In genomic region chr9:59751966-59752365, GRCm38 (mm10) we compare ENCODE assay signal across 8 mouse cellular contexts. TPM values are rescaled to one million over a fixed set of nuclear protein-coding genes. Genes with fewer than 3 reads are reported as not detected.
A peak's percentile ranks its signal among the peaks of the same experiment; 100 is the strongest.
DNase-seq lines count a peak whose midpoint lies in the region; ATAC-seq and TF ChIP-seq lines count a peak whose summit lies in the region.

No protein-coding gene starts in this region.

- peak overlapping the region; percentile 97 for H3K4me3 ChIP-seq in lung, adult 2 months (replicated peaks; ENCODE audit: extremely low read depth, low read depth, low read length)
- peak overlapping the region; percentile 91 for H3K4me3 ChIP-seq in embryonic facial prominence, embryonic 10.5 days
- peak overlapping the region; percentile 94 for H3K4me3 ChIP-seq in intestine, embryonic 15.5 days (replicated peaks)
- H3K4me3 ChIP-seq in neural tube, embryonic 12.5 days = peak overlapping the region; percentile 88

- no peak for TF ChIP-seq POLR2A in lung, adult 2 months (IDR thresholded peaks at IDR 0.05; ENCODE audit: borderline replicate concordance, extremely low read depth, low read depth, low read length)

- TF ChIP-seq CTCF in lung, adult 2 months (IDR thresholded peaks at IDR 0.05; ENCODE audit: insufficient read depth, low read length) = no peak

- DNase-seq in lung, adult 2 months = no peak
- DNase-seq in lung, postnatal 25 days (ENCODE audit: low spot score) = no peak
- no peak for DNase-seq in embryonic facial prominence, embryonic 10.5 days (ENCODE audit: low spot score)
- DNase-seq in yolk sac, embryonic 10.5 days (ENCODE audit: low spot score) = no peak
- DNase-seq in embryo, embryonic 9.5 days (ENCODE audit: extremely low spot score) = no peak
- DNase-seq in ovary, postnatal 14 days (ENCODE audit: low spot score) = no peak

- peak overlapping the region; percentile 76 for H3K4me2 ChIP-seq in intestine, embryonic 15.5 days (replicated peaks)
- peak overlapping the region; percentile 90 for H3K4me2 ChIP-seq in neural tube, embryonic 12.5 days (replicated peaks)

- peak overlapping the region; percentile 84 for H3K9ac ChIP-seq in intestine, embryonic 15.5 days
- H3K9ac ChIP-seq in neural tube, embryonic 12.5 days = peak overlapping the region; percentile 90

- ATAC-seq in intestine, embryonic 15.5 days = no peak
- ATAC-seq in neural tube, embryonic 12.5 days (ENCODE audit: low FRiP score, low read depth) = no peak

- peaks cover 3% of the 10 kb centered on the region for H3K4me1 ChIP-seq in lung, adult 2 months (ENCODE audit: control insufficient read depth, insufficient read depth, low read length)
- H3K4me1 ChIP-seq in embryonic facial prominence, embryonic 10.5 days = peaks cover 31% of the 10 kb centered on the region
- H3K4me1 ChIP-seq in intestine, embryonic 15.5 days (replicated peaks) = peaks cover 4% of the 10 kb centered on the region; the same call in 1 of the 2 replicates
- peaks cover 8% of the 10 kb centered on the region for H3K4me1 ChIP-seq in neural tube, embryonic 12.5 days

- no peaks in the 10 kb centered on the region for H3K27me3 ChIP-seq in embryonic facial prominence, embryonic 10.5 days (replicated peaks; ENCODE audit: low read depth, poor library complexity, severe bottlenecking)
- H3K27me3 ChIP-seq in intestine, embryonic 15.5 days (replicated peaks) = no peaks in the 10 kb centered on the region
- no peaks in the 10 kb centered on the region for H3K27me3 ChIP-seq in neural tube, embryonic 12.5 days (replicated peaks)

- H3K27ac ChIP-seq in embryonic facial prominence, embryonic 10.5 days (replicated peaks) = peak overlapping the region; percentile 95; the same call in 1 of the 2 replicates
- no peak overlapping the region for H3K27ac ChIP-seq in intestine, embryonic 15.5 days
- no peak overlapping the region for H3K27ac ChIP-seq in neural tube, embryonic 12.5 days

- no peaks in the 10 kb centered on the region for H3K9me3 ChIP-seq in embryonic facial prominence, embryonic 10.5 days
- no peaks in the 10 kb centered on the region for H3K9me3 ChIP-seq in intestine, embryonic 15.5 days
- no peaks in the 10 kb centered on the region for H3K9me3 ChIP-seq in neural tube, embryonic 12.5 days

- WGBS in lung, adult 2 months = 0% methylated on average over 2 of the region's 2 CpGs
- 13% methylated on average over 2 of the region's 2 CpGs for WGBS in embryonic facial prominence, embryonic 10.5 days
- 2% methylated on average over 2 of the region's 2 CpGs for WGBS in intestine, embryonic 15.5 days
- WGBS in neural tube, embryonic 12.5 days = 10% methylated on average over 2 of the region's 2 CpGs

- no peaks in the 10 kb centered on the region for H3K36me3 ChIP-seq in embryonic facial prominence, embryonic 10.5 days (replicated peaks)
- no peaks in the 10 kb centered on the region for H3K36me3 ChIP-seq in intestine, embryonic 15.5 days
- no peaks in the 10 kb centered on the region for H3K36me3 ChIP-seq in neural tube, embryonic 12.5 days

RNA-seq across cellular contexts. Expression of gene Myo9a, which starts 1.3 kb away (rescaled TPM):
- polyA plus RNA-seq in lung, adult 2 months (2012; rRNA removed) = 2.6 and 5.2 TPM in 2 replicates
- 10.1 and 11.1 TPM in 2 replicates for polyA plus RNA-seq in embryonic facial prominence, embryonic 10.5 days (2016; fragmentation: Nextera tagmentation; extraction: Ambion mirVana)
- polyA plus RNA-seq in intestine, embryonic 15.5 days (2015; fragmentation: Nextera tagmentation; extraction: Ambion mirVana) = 9.5 and 14.0 TPM in 2 replicates
- polyA plus RNA-seq in neural tube, embryonic 12.5 days (2016; fragmentation: Nextera tagmentation; extraction: Ambion mirVana) = 20.8 and 21.6 TPM in 2 replicates

RNA-seq across cellular contexts. Expression of gene Senp8, which starts 1.5 kb away (rescaled TPM):
- polyA plus RNA-seq in lung, adult 2 months (2012; rRNA removed) = 1.2 and 1.3 TPM in 2 replicates
- 15.6 and 17.4 TPM in 2 replicates for polyA plus RNA-seq in embryonic facial prominence, embryonic 10.5 days (2016; fragmentation: Nextera tagmentation; extraction: Ambion mirVana)
- polyA plus RNA-seq in intestine, embryonic 15.5 days (2015; fragmentation: Nextera tagmentation; extraction: Ambion mirVana) = 11.2 and 12.0 TPM in 2 replicates
- 16.5 and 17.7 TPM in 2 replicates for polyA plus RNA-seq in neural tube, embryonic 12.5 days (2016; fragmentation: Nextera tagmentation; extraction: Ambion mirVana)
